Mouse (Mus musculus) kidney, postnatal 10 days (tissue): ENCODE measurements at regions not wholly inside any gene's neighbourhood (a gene's known extent, or its start where the extent isn't known, plus 50 kb on each side); places are given as distances from the start of the nearest gene placed in this dataset.

ENCODE experiments used
- DNase-seq: peaks from one replicate; pipeline ENCODE4 v3.0.0; 2021; ENCODE audit warnings: mixed read lengths

DNA sequence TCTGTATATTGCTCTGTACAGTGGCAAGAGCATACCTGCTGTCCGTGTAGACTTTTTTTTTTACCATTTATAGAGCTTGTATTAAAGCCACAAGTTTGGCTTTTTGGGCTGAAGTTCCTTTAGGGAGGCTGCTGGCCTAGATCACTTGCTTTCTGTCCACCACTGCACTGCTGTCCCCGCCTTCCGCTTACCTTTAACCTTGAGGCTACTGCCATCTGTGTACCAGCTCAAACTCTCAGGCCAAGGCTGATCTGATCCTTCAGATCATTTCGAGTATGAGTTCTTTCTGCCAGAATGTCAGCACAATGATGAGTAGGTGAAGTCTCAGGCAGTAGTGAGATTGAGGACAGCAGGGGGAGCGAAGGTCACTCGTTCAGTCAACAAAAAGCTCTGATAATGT is 288.5 kb downstream of the Gm21865 start:
- peak; percentile 3 for DNase-seq
